Mouse (Mus musculus): ENCODE measurements around the gene Pex19. TPM values are rescaled to one million over a fixed set of nuclear protein-coding genes. Genes with fewer than 3 reads are reported as not detected.

Gene Pex19
- total and polyA plus RNA-seq, 2 experiments from 2014 or later: 140 to 154 TPM

DNA sequence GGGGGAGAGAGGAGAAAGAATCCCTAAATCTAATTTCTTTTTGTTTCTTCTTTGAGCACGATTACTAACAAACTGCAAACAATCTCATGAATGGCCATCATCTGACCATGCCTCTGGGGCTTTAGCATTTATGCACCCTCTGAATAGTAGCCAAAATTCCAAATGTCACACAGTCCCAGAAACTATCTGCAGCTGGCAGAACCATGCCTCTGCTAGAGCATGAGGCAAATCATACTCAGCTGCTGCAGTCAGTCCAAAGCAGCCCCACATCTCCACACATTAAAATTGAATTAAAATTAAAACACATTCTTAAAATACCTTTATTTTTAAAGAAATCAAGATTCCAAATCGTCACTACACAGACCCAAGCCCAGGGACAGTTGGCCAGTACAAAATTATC is 13.6 kb downstream of the Pex19 start:
- Histone ChIP-seq H3K27ac (ENCODE audit: low read depth, low read length) (no peak overlapping the region), H3K9ac (replicated peaks; ENCODE audit: low read length, poor library complexity, severe bottlenecking) (no peak overlapping the region), H3K4me3 (ENCODE audit: low read depth, low read length) (no peak overlapping the region), H3K4me2 (ENCODE audit: low read depth, low read length, poor library complexity, severe bottlenecking) (no peak overlapping the region), H3K4me1 (ENCODE audit: insufficient read depth, low read length) (no peaks in the 10 kb centered on the region), H3K27me3 (ENCODE audit: insufficient read depth, low read length) (no peaks in the 10 kb centered on the region), H3K36me3 (ENCODE audit: insufficient read depth, low read length) (no peaks in the 10 kb centered on the region; the same call in 1 of the 2 replicates), H3K9me3 (ENCODE audit: low read length) (no peaks in the 10 kb centered on the region)
- no peak for TF ChIP-seq CTCF (IDR thresholded peaks at IDR 0.05)
- no peak for DNase-seq (ENCODE audit: low spot score)
- WGBS: 85% methylated on average over 2 of the region's 2 CpGs
- ATAC-seq (ENCODE audit: low FRiP score): no peak

GRCm38 (mm10) chr1:172140825-172141224 is 14.3 kb downstream of the Pex19 start:
- Histone ChIP-seq H3K9me3 (ENCODE audit: low read length) (no peaks in the 10 kb centered on the region), H3K27ac (ENCODE audit: low read depth, low read length) (no peak overlapping the region), H3K36me3 (ENCODE audit: insufficient read depth, low read length) (no peaks in the 10 kb centered on the region), H3K4me3 (ENCODE audit: low read depth, low read length) (no peak overlapping the region), H3K4me1 (ENCODE audit: insufficient read depth, low read length) (no peaks in the 10 kb centered on the region), H3K27me3 (ENCODE audit: insufficient read depth, low read length) (no peaks in the 10 kb centered on the region), H3K4me2 (ENCODE audit: low read depth, low read length, poor library complexity, severe bottlenecking) (no peak overlapping the region), H3K9ac (replicated peaks; ENCODE audit: low read length, poor library complexity, severe bottlenecking) (no peak overlapping the region)
- TF ChIP-seq CTCF (IDR thresholded peaks at IDR 0.05): no peak
- no peak for ATAC-seq (ENCODE audit: low FRiP score)
- DNase-seq (ENCODE audit: low spot score): no peak
- 81% methylated on average over 1 of the region's 1 CpGs for WGBS

- TF ChIP-seq CTCF (IDR thresholded peaks at IDR 0.05): no peak
- Histone ChIP-seq H3K9me3 (ENCODE audit: low read length) (no peaks in the 10 kb centered on the region), H3K27ac (ENCODE audit: low read depth, low read length) (no peak overlapping the region), H3K4me2 (ENCODE audit: low read depth, low read length, poor library complexity, severe bottlenecking) (no peak overlapping the region), H3K9ac (replicated peaks; ENCODE audit: low read length, poor library complexity, severe bottlenecking) (no peak overlapping the region), H3K27me3 (ENCODE audit: insufficient read depth, low read length) (no peaks in the 10 kb centered on the region), H3K36me3 (ENCODE audit: insufficient read depth, low read length) (no peaks in the 10 kb centered on the region), H3K4me1 (ENCODE audit: insufficient read depth, low read length) (no peaks in the 10 kb centered on the region), H3K4me3 (ENCODE audit: low read depth, low read length) (no peak overlapping the region)
- no peak for ATAC-seq (ENCODE audit: low FRiP score)
- WGBS: 82% methylated on average over 3 of the region's 3 CpGs
- no peak for DNase-seq (ENCODE audit: low spot score)
Measured at GRCm38 (mm10) chr1:172141529-172141928, 15.0 kb downstream of the Pex19 start.

GRCm38 (mm10) chr1:172143570-172143969 is 17.0 kb downstream of the Pex19 start:
- Histone ChIP-seq H3K36me3 (ENCODE audit: insufficient read depth, low read length) (no peaks in the 10 kb centered on the region), H3K4me2 (ENCODE audit: low read depth, low read length, poor library complexity, severe bottlenecking) (no peak overlapping the region), H3K4me1 (ENCODE audit: insufficient read depth, low read length) (no peaks in the 10 kb centered on the region), H3K27ac (ENCODE audit: low read depth, low read length) (no peak overlapping the region), H3K27me3 (ENCODE audit: insufficient read depth, low read length) (no peaks in the 10 kb centered on the region), H3K9me3 (ENCODE audit: low read length) (no peaks in the 10 kb centered on the region), H3K4me3 (ENCODE audit: low read depth, low read length) (no peak overlapping the region), H3K9ac (replicated peaks; ENCODE audit: low read length, poor library complexity, severe bottlenecking) (no peak overlapping the region)
- 15% methylated on average over 1 of the region's 1 CpGs for WGBS
- TF ChIP-seq CTCF (IDR thresholded peaks at IDR 0.05): peak; percentile 73
- DNase-seq (ENCODE audit: low spot score) (peak; percentile 55), ATAC-seq (ENCODE audit: low FRiP score) (no peak)

GRCm38 (mm10) chr1:172147835-172148278 is 21.3 kb downstream of the Pex19 start, which contains the start of gene Dcaf8:
Gene Dcaf8, plus strand, starts transcription at chr1:172148084.
- peak within 1 kb of the TSS; percentile 86 for H3K27ac ChIP-seq (ENCODE audit: low read depth, low read length)
- H3K9me3 ChIP-seq (ENCODE audit: low read length): no peaks in the 10 kb centered on the region
- peak; percentile 96 for DNase-seq (ENCODE audit: low spot score)
- H3K27me3 ChIP-seq (ENCODE audit: insufficient read depth, low read length): no peaks in the 10 kb centered on the region
- peak within 1 kb of the TSS; percentile 85 for H3K4me2 ChIP-seq (ENCODE audit: low read depth, low read length, poor library complexity, severe bottlenecking)
- WGBS: under 1% methylated on average over 40 of the region's 42 CpGs
- H3K36me3 ChIP-seq (ENCODE audit: insufficient read depth, low read length): no peaks in the 10 kb centered on the region
- no peak for TF ChIP-seq CTCF (IDR thresholded peaks at IDR 0.05)
- H3K4me3 ChIP-seq (ENCODE audit: low read depth, low read length): peak within 1 kb of the TSS; percentile 99
- H3K4me1 ChIP-seq (ENCODE audit: insufficient read depth, low read length): peaks cover 15% of the 10 kb centered on the region
- ATAC-seq (ENCODE audit: low FRiP score): peak; percentile 100
- peak within 1 kb of the TSS; percentile 98 for H3K9ac ChIP-seq (replicated peaks; ENCODE audit: low read length, poor library complexity, severe bottlenecking)

- under 1% methylated on average over 31 of the region's 40 CpGs for WGBS
- no peak for TF ChIP-seq CTCF (IDR thresholded peaks at IDR 0.05)
- no peaks in the 10 kb centered on the region for H3K27me3 ChIP-seq (ENCODE audit: insufficient read depth, low read length)
- H3K27ac ChIP-seq (ENCODE audit: low read depth, low read length): peak overlapping the region; percentile 86
- no peaks in the 10 kb centered on the region for H3K36me3 ChIP-seq (ENCODE audit: insufficient read depth, low read length)
- peaks cover 15% of the 10 kb centered on the region for H3K4me1 ChIP-seq (ENCODE audit: insufficient read depth, low read length)
- no peaks in the 10 kb centered on the region for H3K9me3 ChIP-seq (ENCODE audit: low read length)
- peak overlapping the region; percentile 85 for H3K4me2 ChIP-seq (ENCODE audit: low read depth, low read length, poor library complexity, severe bottlenecking)
- ATAC-seq (ENCODE audit: low FRiP score) (peak; percentile 60; the same call in 1 of the 2 replicates), DNase-seq (ENCODE audit: low spot score) (peak; percentile 32)
- peak overlapping the region; percentile 98 for H3K9ac ChIP-seq (replicated peaks; ENCODE audit: low read length, poor library complexity, severe bottlenecking)
- peak overlapping the region; percentile 99 for H3K4me3 ChIP-seq (ENCODE audit: low read depth, low read length)
Measured at GRCm38 (mm10) chr1:172148279-172148954, 21.9 kb downstream of the Pex19 start.

All from midbrain, postnatal 0 days (tissue).